Comparison of ENCODE assay signal across 16 mouse cellular contexts in genomic region chr2:57849338-57850057, GRCm38 (mm10).
DNase-seq lines count a peak whose midpoint lies in the region; ATAC-seq and TF ChIP-seq lines count a peak whose summit lies in the region.
"Had no signal": no experiment of that assay in that cellular context is flagged by ENCODE, and none has a peak within 500 bp of the region (broad histone marks: within the 10 kb centered on the region; RNA-seq: fewer than 3 reads in every experiment).

No protein-coding gene starts in this region.

- WGBS in embryonic facial prominence, embryonic 10.5 days, result 36% methylated on average over 4 of the region's 4 CpGs
- WGBS in forebrain, embryonic 11.5 days, result 18% methylated on average over 4 of the region's 4 CpGs
- 37% methylated on average over 4 of the region's 4 CpGs for WGBS in hindbrain, postnatal 0 days
- 39% methylated on average over 4 of the region's 4 CpGs for WGBS in midbrain, embryonic 15.5 days

- H3K4me3 ChIP-seq in embryonic facial prominence, embryonic 10.5 days, result no peak overlapping the region
- no peak overlapping the region for H3K4me3 ChIP-seq in forebrain, embryonic 11.5 days (ENCODE audit: low read depth, low read length)
- no peak overlapping the region for H3K4me3 ChIP-seq in hindbrain, postnatal 0 days (ENCODE audit: low read length)
- H3K4me3 ChIP-seq in midbrain, embryonic 15.5 days, result no peak overlapping the region
- H3K4me3 ChIP-seq: heart, embryonic 15.5 days; liver, embryonic 13.5 days; stomach, embryonic 15.5 days had no signal

- peak overlapping the region; percentile 61 for H3K27ac ChIP-seq in embryonic facial prominence, embryonic 10.5 days (replicated peaks)
- H3K27ac ChIP-seq in forebrain, embryonic 11.5 days (ENCODE audit: low read depth, low read length), result peak overlapping the region; percentile 46
- H3K27ac ChIP-seq in hindbrain, postnatal 0 days, result no peak overlapping the region
- H3K27ac ChIP-seq in midbrain, embryonic 15.5 days, result 0 out of 2 replicates have a peak overlapping the region, but pooled peaks have one; percentile 26
- H3K27ac ChIP-seq: heart, embryonic 15.5 days; liver, embryonic 13.5 days; stomach, embryonic 15.5 days had no signal

- DNase-seq in embryonic facial prominence, embryonic 10.5 days (ENCODE audit: low spot score), result no peak
- peak; percentile 52 for DNase-seq in forebrain, embryonic 11.5 days (ENCODE audit: low spot score)
- DNase-seq in hindbrain, postnatal 0 days (ENCODE audit: low spot score), result peak; percentile 33
- no peak for DNase-seq in cerebellum, adult 18-20 months
- DNase-seq in layer of hippocampus, adult 9-11 months, result no peak
- DNase-seq in layer of hippocampus, adult 18-20 months (ENCODE audit: low spot score in 2 of 2), result no peak
- DNase-seq: adrenal gland, adult 8-10 months; kidney, postnatal 25 days; liver, embryonic 13.5 days; lung, postnatal 14 days; thymus, postnatal 4 days had no signal

- no peaks in the 10 kb centered on the region for H3K36me3 ChIP-seq in embryonic facial prominence, embryonic 10.5 days (replicated peaks)
- no peaks in the 10 kb centered on the region for H3K36me3 ChIP-seq in forebrain, embryonic 11.5 days (ENCODE audit: control insufficient read depth, insufficient read depth, low read length)
- no peaks in the 10 kb centered on the region for H3K36me3 ChIP-seq in hindbrain, postnatal 0 days (ENCODE audit: insufficient read depth, low read length)
- H3K36me3 ChIP-seq in midbrain, embryonic 15.5 days (replicated peaks), result no peaks in the 10 kb centered on the region
- H3K36me3 ChIP-seq: heart, embryonic 15.5 days; liver, embryonic 13.5 days; stomach, embryonic 15.5 days had no signal

- no peak overlapping the region for H3K9ac ChIP-seq in forebrain, embryonic 11.5 days (ENCODE audit: low read length)
- no peak overlapping the region for H3K9ac ChIP-seq in hindbrain, postnatal 0 days (replicated peaks; ENCODE audit: low read length)
- no peak overlapping the region for H3K9ac ChIP-seq in midbrain, embryonic 15.5 days
- H3K9ac ChIP-seq: heart, embryonic 15.5 days; liver, embryonic 13.5 days; stomach, embryonic 15.5 days had no signal

- H3K27me3 ChIP-seq in embryonic facial prominence, embryonic 10.5 days (replicated peaks; ENCODE audit: low read depth, poor library complexity, severe bottlenecking), result no peaks in the 10 kb centered on the region
- H3K27me3 ChIP-seq in forebrain, embryonic 11.5 days (ENCODE audit: control insufficient read depth, insufficient read depth, low read length), result no peaks in the 10 kb centered on the region
- H3K27me3 ChIP-seq in hindbrain, postnatal 0 days (ENCODE audit: insufficient read depth, low read length), result no peaks in the 10 kb centered on the region
- H3K27me3 ChIP-seq in midbrain, embryonic 15.5 days (replicated peaks), result no peaks in the 10 kb centered on the region
- H3K27me3 ChIP-seq: heart, embryonic 15.5 days; liver, embryonic 13.5 days; stomach, embryonic 15.5 days had no signal

- TF ChIP-seq CTCF in hindbrain, postnatal 0 days (IDR thresholded peaks at IDR 0.05; ENCODE audit: low read depth), result no peak

- 0 out of 2 replicates have a peak overlapping the region, but pooled peaks have one; percentile 2 for H3K4me2 ChIP-seq in forebrain, embryonic 11.5 days (ENCODE audit: low read depth, low read length, severe bottlenecking)
- no peak overlapping the region for H3K4me2 ChIP-seq in hindbrain, postnatal 0 days (ENCODE audit: low read depth, low read length)
- no peak overlapping the region for H3K4me2 ChIP-seq in midbrain, embryonic 15.5 days
- H3K4me2 ChIP-seq: heart, embryonic 15.5 days; liver, embryonic 13.5 days; stomach, embryonic 15.5 days had no signal

- H3K9me3 ChIP-seq in embryonic facial prominence, embryonic 10.5 days, result no peaks in the 10 kb centered on the region
- H3K9me3 ChIP-seq in forebrain, embryonic 11.5 days (ENCODE audit: control insufficient read depth, low read length), result no peaks in the 10 kb centered on the region
- no peaks in the 10 kb centered on the region for H3K9me3 ChIP-seq in hindbrain, postnatal 0 days (ENCODE audit: low read length)
- H3K9me3 ChIP-seq in midbrain, embryonic 15.5 days, result no peaks in the 10 kb centered on the region
- H3K9me3 ChIP-seq: heart, embryonic 15.5 days; liver, embryonic 13.5 days; stomach, embryonic 15.5 days had no signal

- peak; percentile 70 for ATAC-seq in forebrain, embryonic 11.5 days (replicated peaks; ENCODE audit: low FRiP score)
- ATAC-seq in hindbrain, postnatal 0 days, result no peak
- peak; percentile 72; the same call in 1 of the 2 replicates for ATAC-seq in midbrain, embryonic 15.5 days (replicated peaks)
- ATAC-seq: inflammation-experienced regulatory T-cells, adult 6 months; Patski had no signal

- H3K4me1 ChIP-seq in embryonic facial prominence, embryonic 10.5 days, result peaks cover 32% of the 10 kb centered on the region
- peaks cover 4% of the 10 kb centered on the region; the same call in 1 of the 2 replicates for H3K4me1 ChIP-seq in forebrain, embryonic 11.5 days (replicated peaks; ENCODE audit: control insufficient read depth, insufficient read depth, low read length)
- no peaks in the 10 kb centered on the region for H3K4me1 ChIP-seq in hindbrain, postnatal 0 days (ENCODE audit: insufficient read depth, low read length)
- H3K4me1 ChIP-seq in midbrain, embryonic 15.5 days, result peaks cover 8% of the 10 kb centered on the region
- H3K4me1 ChIP-seq: liver, embryonic 13.5 days; stomach, embryonic 15.5 days had no signal

Comparison
In these comparisons a context has a peak if more than half of its experiments do, and no peak if none do; other contexts are left out.
1. DNase-seq: peak in forebrain, embryonic 11.5 days (single experiment) and hindbrain, postnatal 0 days (single experiment); none in embryonic facial prominence, embryonic 10.5 days (single experiment), cerebellum, adult 18-20 months (0 of 2), layer of hippocampus, adult 9-11 months (single experiment) and layer of hippocampus, adult 18-20 months (0 of 2).